Mouse (Mus musculus) myocyte (in vitro differentiated cells): ENCODE results near the gene Cdc42se2.

Experiments used
- CEBPB ChIP-seq: IDR thresholded peaks from 2 replicates; pipeline ENCODE4 v1.6.1; 2011; ENCODE audit warnings: mild to moderate bottlenecking, moderate library complexity; ENCODE audit not compliant: poor library complexity, insufficient read depth, severe bottlenecking
- E2F4 ChIP-seq: IDR thresholded peaks from one replicate; pipeline ENCODE4 v1.6.1; 2011; ENCODE audit warnings: mild to moderate bottlenecking, control low read depth, moderate library complexity; ENCODE audit not compliant: insufficient read depth
- MAX ChIP-seq: IDR thresholded peaks from one replicate; pipeline ENCODE4 v1.6.1; 2011; ENCODE audit warnings: low read depth, mild to moderate bottlenecking, control low read depth
- MYOG ChIP-seq, 3 experiments: IDR thresholded peaks; one replicate each; pipeline ENCODE4 v1.6.1; 2011; ENCODE audit warnings: control low read depth in 2 of 3, low read depth in 2 of 3, mild to moderate bottlenecking in 2 of 3; ENCODE audit not compliant: insufficient read length in 2 of 3, control insufficient read depth in 1 of 3, insufficient read depth in 1 of 3
- POLR2A ChIP-seq: IDR thresholded peaks from one replicate; pipeline ENCODE4 v1.6.1; 2011; ENCODE audit warnings: low read depth, mild to moderate bottlenecking, control low read depth, moderate library complexity; ENCODE audit not compliant: insufficient read length
- POLR2AphosphoS2 ChIP-seq: IDR thresholded peaks from one replicate; pipeline ENCODE4 v1.6.1; 2011; ENCODE audit warnings: low read depth, control low read depth; ENCODE audit not compliant: insufficient read length
- SRF ChIP-seq: IDR thresholded peaks from one replicate; pipeline ENCODE4 v1.6.1; 2011; ENCODE audit warnings: low read depth; ENCODE audit not compliant: control insufficient read depth, insufficient read length
- TCF3 ChIP-seq: IDR thresholded peaks from one replicate; pipeline ENCODE4 v1.6.1; 2011; ENCODE audit warnings: low read depth, control low read depth; ENCODE audit not compliant: insufficient read length
- USF1 ChIP-seq: IDR thresholded peaks from one replicate; pipeline ENCODE4 v1.6.1; 2011; ENCODE audit warnings: low read depth, mild to moderate bottlenecking, control low read depth, moderate library complexity

DNA sequence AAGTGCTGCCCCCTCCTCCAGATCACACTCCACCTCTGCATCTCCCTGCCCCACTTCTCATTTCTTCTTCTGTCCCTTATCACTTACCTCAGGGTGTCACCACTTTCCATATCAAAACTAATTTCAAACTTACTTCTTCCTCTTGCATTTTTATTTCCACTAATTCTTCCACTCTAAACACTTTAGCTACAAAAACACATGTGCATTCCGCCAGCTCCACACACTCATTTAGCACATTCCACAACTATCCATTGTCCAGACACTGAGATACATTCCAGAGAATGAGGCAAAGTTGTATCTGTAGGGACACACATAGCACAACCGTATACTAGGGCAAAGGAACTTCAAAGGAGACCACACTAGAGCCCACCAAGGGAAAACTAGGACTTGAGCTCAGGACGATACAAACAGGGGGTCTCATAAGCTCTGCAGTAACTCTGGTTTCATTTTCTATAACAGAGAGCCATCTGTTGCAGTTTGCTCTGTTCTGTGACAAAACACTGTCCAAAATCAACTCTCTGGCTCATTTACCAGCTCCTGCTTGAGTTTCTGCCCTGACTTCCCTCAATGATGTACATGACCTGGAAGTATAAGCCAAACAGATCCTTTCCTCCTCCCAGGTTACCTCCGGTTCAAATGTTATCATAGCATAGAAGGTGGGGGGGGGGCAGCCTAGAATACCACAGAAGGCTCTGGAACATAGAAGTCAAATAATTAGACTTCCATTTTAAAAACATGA lies 11.7 kb downstream of the Cdc42se2 start:
- TF ChIP-seq POLR2A: no peak
- TF ChIP-seq CEBPB: no peak
- no peak for TF ChIP-seq TCF3
- TF ChIP-seq MAX: no peak
- no peak for TF ChIP-seq MYOG (IDR thresholded peaks at IDR 0.05; ENCODE audit: control insufficient read depth in 1 of 3, insufficient read depth in 1 of 3, insufficient read length in 2 of 3, low read depth in 2 of 3)
- no peak for TF ChIP-seq USF1
- no peak for TF ChIP-seq SRF
- no peak for TF ChIP-seq E2F4
- no peak for TF ChIP-seq POLR2AphosphoS2
